Mouse (Mus musculus): ENCODE results near the gene Eif5a. TPM values are rescaled to one million over a fixed set of nuclear protein-coding genes. Genes with fewer than 3 reads are reported as not detected.
A peak's percentile ranks its signal among the peaks of the same experiment; 100 is the strongest.

The Eif5a gene
- polyA plus RNA-seq, 1 experiment from 2014 or later = 1,451 TPM

- WGBS = 83% methylated on average over 9 of the region's 9 CpGs
- ATAC-seq (ENCODE audit: low FRiP score, low read depth) = no peak
- H3K27ac ChIP-seq = no peak overlapping the region
Measured at GRCm38 (mm10) chr11:69884240-69884639, 37.5 kb downstream of the Eif5a start.

GRCm38 (mm10) chr11:69883527-69884151 lies 38.1 kb downstream of the Eif5a start:
- WGBS = 85% methylated on average over 8 of the region's 8 CpGs
- Histone ChIP-seq H3K9ac (no peak overlapping the region), H3K36me3 (no peaks in the 10 kb centered on the region), H3K4me3 (no peak overlapping the region), H3K27me3 (replicated peaks) (peaks cover 13% of the 10 kb centered on the region; the same call in 1 of the 2 replicates), H3K4me1 (peaks cover 26% of the 10 kb centered on the region), H3K4me2 (replicated peaks) (no peak overlapping the region), H3K9me3 (no peaks in the 10 kb centered on the region), H3K27ac (no peak overlapping the region)
- ATAC-seq (ENCODE audit: low FRiP score, low read depth) = no peak

More at GRCm38 (mm10) chr11:69884240-69884639, 37.5 kb downstream of the Eif5a start:
- no peaks in the 10 kb centered on the region for H3K36me3 ChIP-seq
- H3K4me2 ChIP-seq (replicated peaks) = no peak overlapping the region
- peaks cover 20% of the 10 kb centered on the region for H3K4me1 ChIP-seq
- H3K27me3 ChIP-seq (replicated peaks) = peaks cover 13% of the 10 kb centered on the region; the same call in 1 of the 2 replicates
- no peak overlapping the region for H3K4me3 ChIP-seq
- H3K9ac ChIP-seq = no peak overlapping the region
- no peaks in the 10 kb centered on the region for H3K9me3 ChIP-seq

GRCm38 (mm10) chr11:69883066-69883465 lies 38.7 kb downstream of the Eif5a start:
- Histone ChIP-seq H3K4me2 (replicated peaks) (no peak overlapping the region), H3K27me3 (replicated peaks) (peaks cover 13% of the 10 kb centered on the region; the same call in 1 of the 2 replicates), H3K27ac (no peak overlapping the region), H3K36me3 (no peaks in the 10 kb centered on the region), H3K9ac (no peak overlapping the region), H3K4me3 (no peak overlapping the region), H3K9me3 (no peaks in the 10 kb centered on the region), H3K4me1 (peaks cover 31% of the 10 kb centered on the region)
- WGBS = 61% methylated on average over 4 of the region's 4 CpGs
- no peak for ATAC-seq (ENCODE audit: low FRiP score, low read depth)

GRCm38 (mm10) chr11:69881787-69882670 lies 39.7 kb downstream of the Eif5a start:
- WGBS = 64% methylated on average over 21 of the region's 21 CpGs
- H3K36me3 ChIP-seq = no peaks in the 10 kb centered on the region
- no peak overlapping the region for H3K27ac ChIP-seq
- peaks cover 13% of the 10 kb centered on the region; the same call in 1 of the 2 replicates for H3K27me3 ChIP-seq (replicated peaks)
- H3K4me1 ChIP-seq = peaks cover 35% of the 10 kb centered on the region
- no peak overlapping the region for H3K9ac ChIP-seq
- H3K9me3 ChIP-seq = no peaks in the 10 kb centered on the region
- 0 out of 2 replicates have a peak, but pooled peaks have one; percentile 13 for ATAC-seq (ENCODE audit: low FRiP score, low read depth)
- H3K4me3 ChIP-seq = peak overlapping the region; percentile 46
- peak overlapping the region; percentile 84 for H3K4me2 ChIP-seq (replicated peaks)

DNA sequence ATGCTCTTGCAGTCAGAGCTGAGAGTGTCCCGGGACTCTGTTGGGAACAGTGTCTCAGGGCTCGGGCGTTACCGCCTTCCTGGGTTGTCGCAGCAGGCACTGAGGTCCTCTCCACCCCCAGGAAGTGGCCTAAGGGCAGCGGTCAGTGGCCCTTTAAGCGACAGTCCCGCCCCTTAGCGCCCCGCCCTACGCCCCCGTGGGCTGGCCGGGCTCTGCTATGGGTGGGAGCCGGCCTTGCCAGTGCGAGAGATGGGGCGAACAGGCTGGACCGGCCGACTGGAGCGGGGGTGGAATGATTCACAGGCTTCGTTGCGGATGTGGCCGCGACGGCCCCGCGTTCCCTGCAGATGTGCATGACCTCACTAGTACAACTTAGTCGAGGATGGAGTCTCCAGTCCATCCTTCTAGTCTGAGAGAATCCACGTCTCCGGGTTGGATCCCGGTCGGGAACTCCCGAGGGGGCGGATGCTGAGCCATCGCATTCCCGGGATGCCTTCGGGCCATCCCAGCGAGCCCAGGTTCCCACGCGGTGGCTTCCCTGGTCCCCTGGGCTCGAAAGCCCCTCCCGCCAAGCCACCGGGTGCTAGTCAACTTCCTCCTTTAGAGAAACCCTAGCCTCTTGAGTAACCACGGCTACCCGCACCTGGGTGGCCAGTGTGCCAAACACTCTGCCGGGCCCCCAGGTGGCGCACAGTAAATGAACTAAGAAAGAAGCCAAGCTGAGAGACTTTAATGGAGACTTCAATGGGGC lies 40.7 kb downstream of the Eif5a start, which contains the start of gene Kctd11:
Kctd11 (minus strand) TSS at position 554 of the 751 bp plus-strand sequence.
- ATAC-seq (ENCODE audit: low FRiP score, low read depth) = peak; percentile 77
- peak within 1 kb of the TSS; percentile 26; the same call in 1 of the 2 replicates for H3K27ac ChIP-seq
- H3K4me3 ChIP-seq = peak within 1 kb of the TSS; percentile 46
- peak within 1 kb of the TSS; percentile 84 for H3K4me2 ChIP-seq (replicated peaks)
- H3K9me3 ChIP-seq = no peaks in the 10 kb centered on the region
- H3K4me1 ChIP-seq = peaks cover 36% of the 10 kb centered on the region
- peaks cover 13% of the 10 kb centered on the region; the same call in 1 of the 2 replicates for H3K27me3 ChIP-seq (replicated peaks)
- peak within 1 kb of the TSS; percentile 54 for H3K9ac ChIP-seq
- WGBS = under 1% methylated on average over 46 of the region's 46 CpGs
- H3K36me3 ChIP-seq = no peaks in the 10 kb centered on the region

- Histone ChIP-seq H3K27ac (0 out of 2 replicates have a peak overlapping the region, but pooled peaks have one; percentile 26), H3K4me3 (peak overlapping the region; percentile 46), H3K4me1 (peaks cover 36% of the 10 kb centered on the region), H3K9me3 (no peaks in the 10 kb centered on the region), H3K36me3 (no peaks in the 10 kb centered on the region), H3K9ac (peak overlapping the region; percentile 54), H3K4me2 (replicated peaks) (peak overlapping the region; percentile 84), H3K27me3 (replicated peaks) (peaks cover 13% of the 10 kb centered on the region; the same call in 1 of the 2 replicates)
- peak; percentile 37; the same call in 1 of the 2 replicates for ATAC-seq (ENCODE audit: low FRiP score, low read depth)
- WGBS = under 1% methylated on average over 18 of the region's 18 CpGs
Measured at GRCm38 (mm10) chr11:69880506-69880852, 41.3 kb downstream of the Eif5a start.

DNA sequence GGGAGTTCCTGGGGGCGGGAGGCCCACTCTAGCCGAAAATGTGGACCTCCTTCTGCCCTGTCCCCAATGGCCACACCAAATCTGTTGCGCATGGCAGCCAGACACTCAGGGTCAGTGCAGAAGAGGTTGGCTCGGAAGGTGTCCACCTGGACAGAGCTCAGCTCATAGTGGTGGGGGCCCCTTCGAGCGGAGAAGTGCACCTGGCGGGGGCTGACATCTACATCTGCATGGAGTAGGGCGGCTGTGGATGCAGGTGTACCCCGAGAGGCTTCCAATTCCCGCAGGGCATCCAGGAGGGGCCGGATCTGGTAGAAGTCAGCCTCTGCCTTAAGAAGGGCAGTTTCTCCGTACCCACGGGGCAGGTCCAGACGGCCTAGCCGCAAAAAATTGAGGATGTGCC lies 42.0 kb downstream of the Eif5a start:
- Histone ChIP-seq H3K4me3 (no peak overlapping the region), H3K4me2 (replicated peaks) (peak overlapping the region; percentile 84), H3K27ac (no peak overlapping the region), H3K36me3 (no peaks in the 10 kb centered on the region), H3K9ac (no peak overlapping the region), H3K4me1 (peaks cover 36% of the 10 kb centered on the region), H3K27me3 (replicated peaks) (peaks cover 13% of the 10 kb centered on the region; the same call in 1 of the 2 replicates), H3K9me3 (no peaks in the 10 kb centered on the region)
- 64% methylated on average over 15 of the region's 15 CpGs for WGBS
- ATAC-seq (ENCODE audit: low FRiP score, low read depth) = no peak

GRCm38 (mm10) chr11:69878952-69879351 lies 42.8 kb downstream of the Eif5a start:
- WGBS = 91% methylated on average over 6 of the region's 6 CpGs
- H3K27ac ChIP-seq = no peak overlapping the region
- no peaks in the 10 kb centered on the region for H3K9me3 ChIP-seq
- 0 out of 2 replicates have a peak overlapping the region, but pooled peaks have one; percentile 84 for H3K4me2 ChIP-seq (replicated peaks)
- H3K4me3 ChIP-seq = no peak overlapping the region
- H3K9ac ChIP-seq = no peak overlapping the region
- peaks cover 13% of the 10 kb centered on the region; the same call in 1 of the 2 replicates for H3K27me3 ChIP-seq (replicated peaks)
- no peak for ATAC-seq (ENCODE audit: low FRiP score, low read depth)
- H3K36me3 ChIP-seq = no peaks in the 10 kb centered on the region
- peaks cover 36% of the 10 kb centered on the region for H3K4me1 ChIP-seq

DNA sequence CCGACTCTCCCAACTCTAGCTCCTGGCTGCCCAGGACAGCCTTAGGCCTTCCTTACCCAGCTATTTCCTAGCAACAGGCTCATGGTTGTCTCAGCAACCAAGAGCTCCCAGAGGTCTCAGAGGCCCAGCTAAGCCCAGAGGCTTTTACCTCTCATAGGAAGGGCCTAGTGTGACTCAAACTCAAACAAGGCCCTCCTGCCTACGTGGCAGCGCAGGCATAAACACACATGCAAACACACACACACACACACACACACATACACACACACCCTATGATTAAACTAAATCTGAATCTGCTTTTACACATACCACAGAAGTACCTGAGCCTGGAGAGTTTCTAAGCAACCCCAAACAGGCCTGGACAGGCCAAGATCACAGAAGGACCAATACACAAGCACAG lies 43.4 kb downstream of the Eif5a start:
- no peak for ATAC-seq (ENCODE audit: low FRiP score, low read depth)
- Histone ChIP-seq H3K27ac (no peak overlapping the region), H3K9me3 (no peaks in the 10 kb centered on the region), H3K9ac (no peak overlapping the region), H3K36me3 (no peaks in the 10 kb centered on the region), H3K4me1 (peaks cover 36% of the 10 kb centered on the region), H3K4me3 (no peak overlapping the region), H3K27me3 (replicated peaks) (peaks cover 13% of the 10 kb centered on the region; the same call in 1 of the 2 replicates), H3K4me2 (replicated peaks) (0 out of 2 replicates have a peak overlapping the region, but pooled peaks have one; percentile 84)
- 77% methylated on average over 3 of the region's 3 CpGs for WGBS

DNA sequence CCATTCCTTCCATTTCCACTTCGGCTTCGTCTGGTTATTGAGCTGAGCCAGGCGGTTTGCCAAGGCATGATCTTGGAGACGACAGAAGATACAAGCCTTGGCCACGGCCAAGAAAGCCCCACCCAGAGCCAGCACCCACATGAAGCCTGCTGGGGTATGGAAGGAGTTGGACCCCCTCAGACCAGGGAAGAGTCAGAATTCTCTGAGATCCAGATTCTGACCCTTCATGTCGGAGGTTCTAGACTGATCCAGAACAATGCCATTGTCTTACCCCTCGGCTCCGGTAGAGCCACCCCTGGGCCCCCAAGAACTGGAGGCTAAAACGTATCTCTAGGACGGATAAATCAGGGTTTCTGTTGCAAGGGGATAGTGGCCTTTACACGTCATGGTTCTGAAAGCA lies 43.9 kb downstream of the Eif5a start, which contains the start of gene Tmem95:
Tmem95 (minus strand) TSS at position 141 of the 400 bp plus-strand sequence.
- Histone ChIP-seq H3K4me2 (replicated peaks) (peak within 1 kb of the TSS; percentile 84), H3K9me3 (no peaks in the 10 kb centered on the region), H3K4me1 (peaks cover 36% of the 10 kb centered on the region), H3K4me3 (no peak within 1 kb of the TSS), H3K36me3 (no peaks in the 10 kb centered on the region), H3K9ac (0 out of 2 replicates have a peak within 1 kb of the TSS, but pooled peaks have one; percentile 26), H3K27me3 (replicated peaks) (peaks cover 13% of the 10 kb centered on the region; the same call in 1 of the 2 replicates), H3K27ac (no peak within 1 kb of the TSS)
- 94% methylated on average over 11 of the region's 11 CpGs for WGBS
- no peak for ATAC-seq (ENCODE audit: low FRiP score, low read depth)

DNA sequence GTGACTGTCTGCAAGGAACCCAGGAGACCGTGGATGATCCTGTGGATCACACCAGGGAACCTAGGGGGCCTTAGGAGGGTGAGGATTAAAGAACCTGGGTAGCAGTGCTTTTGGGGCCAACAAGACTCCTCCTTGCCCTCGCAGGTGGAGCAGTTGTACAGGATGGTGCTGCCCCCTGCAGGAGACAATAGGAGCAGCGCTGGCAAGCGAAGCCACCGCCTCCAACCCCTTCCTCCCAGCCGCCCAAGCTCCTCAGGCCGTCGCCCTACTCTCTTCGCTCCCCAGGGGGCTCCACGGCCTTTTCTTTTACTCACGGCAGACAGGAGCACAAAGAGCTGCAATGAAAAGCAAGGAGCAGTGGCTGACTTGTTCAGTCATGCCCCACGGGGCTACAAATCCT lies 44.9 kb downstream of the Eif5a start:
- 1% methylated on average over 12 of the region's 12 CpGs for WGBS
- no peaks in the 10 kb centered on the region for H3K9me3 ChIP-seq
- H3K4me1 ChIP-seq = peaks cover 36% of the 10 kb centered on the region
- H3K36me3 ChIP-seq = no peaks in the 10 kb centered on the region
- H3K27me3 ChIP-seq (replicated peaks) = peaks cover 7% of the 10 kb centered on the region; the same call in 1 of the 2 replicates
- ATAC-seq (ENCODE audit: low FRiP score, low read depth) = 0 out of 2 replicates have a peak, but pooled peaks have one; percentile 29
- H3K9ac ChIP-seq = 0 out of 2 replicates have a peak overlapping the region, but pooled peaks have one; percentile 26
- no peak overlapping the region for H3K27ac ChIP-seq
- peak overlapping the region; percentile 46 for H3K4me2 ChIP-seq (replicated peaks)
- no peak overlapping the region for H3K4me3 ChIP-seq

All from neural tube, embryonic 12.5 days (tissue).